In the genomic region with DNA sequence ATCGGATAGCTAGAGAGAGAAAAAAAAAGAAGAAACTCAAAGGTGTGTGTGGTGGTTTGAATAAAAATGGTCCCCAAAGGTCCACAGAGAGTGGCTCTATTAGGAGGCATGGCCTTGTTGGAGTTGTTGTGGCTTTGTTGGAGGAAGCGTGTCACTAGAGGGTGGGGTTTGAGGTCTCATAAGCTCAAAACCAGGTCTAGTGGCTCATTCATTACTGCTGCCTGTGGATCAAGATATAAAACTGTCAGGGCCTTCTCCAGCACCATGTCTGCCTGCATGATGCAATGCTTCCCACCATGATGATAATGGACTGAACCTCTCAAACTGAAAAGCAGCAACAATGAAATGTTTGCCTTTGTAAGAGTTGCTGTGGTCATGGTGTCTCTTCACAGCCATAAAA, we compare ENCODE assay signal across 25 mouse cellular contexts. TPM values are rescaled to one million over a fixed set of nuclear protein-coding genes. Genes with fewer than 3 reads are reported as not detected.
DNase-seq lines count a peak whose midpoint lies in the region; ATAC-seq and TF ChIP-seq lines count a peak whose summit lies in the region.
"Had no signal": no experiment of that assay in that cellular context is flagged by ENCODE, and none has a peak within 500 bp of the region (broad histone marks: within the 10 kb centered on the region; RNA-seq: fewer than 3 reads in every experiment).

No protein-coding gene starts in this region.

- no peak overlapping the region for H3K4me3 ChIP-seq in MEL (ENCODE audit: control insufficient read depth in 1 of 2, insufficient read depth in 1 of 2, low read depth in 2 of 2, low read length in 2 of 2)
- no peak overlapping the region for H3K4me3 ChIP-seq in heart, embryonic 10.5 days
- no peak overlapping the region for H3K4me3 ChIP-seq in kidney, embryonic 16.5 days (ENCODE audit: low read length)

- H3K4me2 ChIP-seq in kidney, embryonic 16.5 days (replicated peaks; ENCODE audit: low read depth, low read length), result no peak overlapping the region

- no peak for TF ChIP-seq RAD21 in MEL (IDR thresholded peaks at IDR 0.05; ENCODE audit: low read depth, low read length)

- TF ChIP-seq POLR2A in MEL (IDR thresholded peaks at IDR 0.05; ENCODE audit: control insufficient read depth in 1 of 2, insufficient read depth in 1 of 2, low read depth in 1 of 2, low read length in 2 of 2, poor library complexity in 1 of 2), result no peak

- intact Hi-C loops in left cerebral cortex, postnatal 4 days (cut with DNase I), result no loop called here

- H3K27me3 ChIP-seq in MEL (ENCODE audit: control insufficient read depth in 1 of 2, insufficient read depth in 2 of 2, low read length in 2 of 2), result no peaks in the 10 kb centered on the region
- H3K27me3 ChIP-seq in heart, embryonic 10.5 days (ENCODE audit: insufficient read depth, poor library complexity, severe bottlenecking), result no peaks in the 10 kb centered on the region
- no peaks in the 10 kb centered on the region for H3K27me3 ChIP-seq in kidney, embryonic 16.5 days (ENCODE audit: insufficient read depth, low read length)
- H3K27me3 ChIP-seq: CH12.LX, Patski had no signal

- H3K36me3 ChIP-seq in MEL (ENCODE audit: control insufficient read depth in 1 of 2, insufficient read depth in 2 of 2, low read length in 2 of 2), result peaks cover 0 to 10% of the 10 kb centered on the region in 2 experiments; a peak in 2 of 4 replicates
- H3K36me3 ChIP-seq in heart, embryonic 10.5 days, result peaks cover 40% of the 10 kb centered on the region
- H3K36me3 ChIP-seq in kidney, embryonic 16.5 days (ENCODE audit: insufficient read depth, low read length), result peaks cover 9% of the 10 kb centered on the region; the same call in 1 of the 2 replicates

- H3K79me2 ChIP-seq in MEL (ENCODE audit: control insufficient read depth, insufficient read depth, low read length, poor library complexity), result no peaks in the 10 kb centered on the region

- ATAC-seq in common myeloid progenitor, adult 5-6 weeks (replicated peaks; ENCODE audit: low read depth, poor library complexity, severe bottlenecking), result 0 out of 2 replicates have a peak, but pooled peaks have one; percentile 42
- ATAC-seq in megakaryocyte-erythroid progenitor cell, adult 5-6 weeks (replicated peaks; ENCODE audit: low FRiP score, low TSS enrichment, poor library complexity, severe bottlenecking), result 0 out of 2 replicates have a peak, but pooled peaks have one; percentile 36
- ATAC-seq in kidney, embryonic 16.5 days (ENCODE audit: low FRiP score, low TSS enrichment), result no peak
- no peak for ATAC-seq in cerebellum, adult (ENCODE audit: insufficient number of reproducible peaks, low FRiP score, low TSS enrichment)
- ATAC-seq: activated CD4-positive, CD25-positive, alpha-beta regulatory T cell, adult 4 months; CD4-positive, CD25-positive, alpha-beta regulatory T cell, adult 4 months; Patski had no signal

- TF ChIP-seq CTCF in MEL (IDR thresholded peaks at IDR 0.05 in 2 of 3, conservative IDR thresholded peaks at IDR 0.05 in 1 of 3; ENCODE audit: control insufficient read depth in 1 of 3, insufficient read depth in 1 of 3, low read depth in 2 of 3, low read length in 3 of 3, poor library complexity in 1 of 3, severe bottlenecking in 1 of 3), result no peak

- H3K9ac ChIP-seq in MEL (ENCODE audit: control insufficient read depth, low read depth, low read length, poor library complexity, severe bottlenecking), result no peak overlapping the region
- no peak overlapping the region for H3K9ac ChIP-seq in kidney, embryonic 16.5 days (replicated peaks; ENCODE audit: low read length)

- no peak overlapping the region for H3K27ac ChIP-seq in MEL (ENCODE audit: control insufficient read depth, low read depth, low read length)
- H3K27ac ChIP-seq in heart, embryonic 10.5 days, result no peak overlapping the region
- H3K27ac ChIP-seq in kidney, embryonic 16.5 days (ENCODE audit: low read length), result no peak overlapping the region

- peaks cover 3 to 12% of the 10 kb centered on the region in 2 experiments for H3K4me1 ChIP-seq in MEL (ENCODE audit: control insufficient read depth in 1 of 2, insufficient read depth in 2 of 2, low read length in 2 of 2)
- H3K4me1 ChIP-seq in heart, embryonic 10.5 days, result no peaks in the 10 kb centered on the region
- H3K4me1 ChIP-seq in kidney, embryonic 16.5 days (ENCODE audit: insufficient read depth, low read length), result no peaks in the 10 kb centered on the region

- WGBS in heart, embryonic 10.5 days, result 84% methylated on average over 2 of the region's 2 CpGs
- 95% methylated on average over 2 of the region's 2 CpGs for WGBS in kidney, embryonic 16.5 days

- DNase-seq in 416B (ENCODE audit: low read depth) (peak; percentile 87), MEL (ENCODE audit: low read depth, low spot score) (peak; percentile 52)
- DNase-seq in heart, embryonic 10.5 days (ENCODE audit: low spot score), result no peak
- no peak for DNase-seq in left cerebral cortex, postnatal 4 days
- DNase-seq: adrenal gland, adult 2 months; adrenal gland, adult 8-10 months; adrenal gland, postnatal 10 days; adrenal gland, postnatal 14 days; adrenal gland, postnatal 25 days; adrenal gland, postnatal 36 days; B cell, adult 2 months; cerebellum, adult 11 months; cerebellum, adult 11-12 months; cerebellum, adult 18-20 months; cerebellum, adult 2 months; cerebellum, adult 8-10 months had no signal

- TF ChIP-seq EP300 in MEL (IDR thresholded peaks at IDR 0.05; ENCODE audit: low read depth in 1 of 2, low read length in 2 of 2), result no peak; a peak in 1 of 4 replicates

- no peaks in the 10 kb centered on the region for H3K9me3 ChIP-seq in MEL (replicated peaks; ENCODE audit: insufficient read depth, low read length)
- H3K9me3 ChIP-seq in heart, embryonic 10.5 days, result no peaks in the 10 kb centered on the region
- H3K9me3 ChIP-seq in kidney, embryonic 16.5 days (ENCODE audit: low read length), result no peaks in the 10 kb centered on the region
- H3K9me3 ChIP-seq: G1E had no signal

TF ChIP-seq in MEL, 35 proteins besides CTCF, POLR2A, EP300 and RAD21:
- TF ChIP-seq RCOR1 (IDR thresholded peaks at IDR 0.05; ENCODE audit: low read depth, low read length), result no peak
- peak; percentile 13; the same call in 1 of the 2 replicates for TF ChIP-seq ETS1 (IDR thresholded peaks at IDR 0.05; ENCODE audit: low read depth, low read length)

RNA-seq across cellular contexts. Expression of a gene that starts 31.5 kb away (rescaled TPM):
- total RNA-seq in MEL (2012; rRNA removed), result 4.6 and 5.9 TPM in 2 replicates
- 10 to 100 TPM in 1 of 2 experiments, not detected in 1; 11.4 TPM for polyA plus RNA-seq in MEL (2012; ENCODE audit: insufficient read depth in 1 of 2, insufficient read length in 2 of 2, low read depth in 1 of 2, low replicate concordance in 2 of 2, missing spikeins in 1 of 2)
- 28.6 and 32.3 TPM in 2 replicates for total RNA-seq in common myeloid progenitor, adult 5-6 weeks (2017)
- 13.0 and 15.2 TPM in 2 replicates for total RNA-seq in megakaryocyte-erythroid progenitor cell, adult 5-6 weeks (2014; fragmentation: Nextera tagmentation)
- total RNA-seq in megakaryocyte-erythroid progenitor cell, adult 5-6 weeks (2017), result 16.8 and 24.5 TPM in 2 replicates
- polyA plus RNA-seq in heart, embryonic 10.5 days (2016; fragmentation: Nextera tagmentation; extraction: Ambion mirVana), result 46.7 and 52.1 TPM in 2 replicates
- 10 to 100 TPM; 29.5 to 31.6 TPM for total RNA-seq in left cerebral cortex, postnatal 4 days (2021)
- 64.9 and 67.9 TPM in 2 replicates for polyA plus RNA-seq in kidney, embryonic 16.5 days (2015; fragmentation: Nextera tagmentation; extraction: Ambion mirVana)

RNA-seq across cellular contexts. Expression of a gene that starts 32.6 kb away (rescaled TPM):
- total RNA-seq in MEL (2012; rRNA removed), result 126 and 132 TPM in 2 replicates
- polyA plus RNA-seq in MEL (2012; ENCODE audit: insufficient read depth in 1 of 2, insufficient read length in 2 of 2, low read depth in 1 of 2, low replicate concordance in 2 of 2, missing spikeins in 1 of 2), result 100 to 1,000 TPM in 1 of 2 experiments, not detected in 1; 184 TPM
- 55.2 and 62.9 TPM in 2 replicates for total RNA-seq in common myeloid progenitor, adult 5-6 weeks (2017)
- 85.5 and 155 TPM in 2 replicates for total RNA-seq in megakaryocyte-erythroid progenitor cell, adult 5-6 weeks (2014; fragmentation: Nextera tagmentation)
- 70.6 and 73.8 TPM in 2 replicates for total RNA-seq in megakaryocyte-erythroid progenitor cell, adult 5-6 weeks (2017)
- 150 and 155 TPM in 2 replicates for polyA plus RNA-seq in heart, embryonic 10.5 days (2016; fragmentation: Nextera tagmentation; extraction: Ambion mirVana)
- 10 to 100 TPM; 79.2 to 80.6 TPM for total RNA-seq in left cerebral cortex, postnatal 4 days (2021)
- 160 and 161 TPM in 2 replicates for polyA plus RNA-seq in kidney, embryonic 16.5 days (2015; fragmentation: Nextera tagmentation; extraction: Ambion mirVana)

RNA-seq across cellular contexts. Expression of a gene that starts 32.6 kb away (rescaled TPM):
- 20.1 and 20.2 TPM in 2 replicates for total RNA-seq in MEL (2012; rRNA removed)
- polyA plus RNA-seq in MEL (2012; ENCODE audit: insufficient read depth in 1 of 2, insufficient read length in 2 of 2, low read depth in 1 of 2, low replicate concordance in 2 of 2, missing spikeins in 1 of 2), result 10 to 100 TPM in 1 of 2 experiments, not detected in 1; 29.7 TPM
- 24.1 and 40.2 TPM in 2 replicates for total RNA-seq in common myeloid progenitor, adult 5-6 weeks (2017)
- 20.4 and 27.5 TPM in 2 replicates for total RNA-seq in megakaryocyte-erythroid progenitor cell, adult 5-6 weeks (2014; fragmentation: Nextera tagmentation)
- total RNA-seq in megakaryocyte-erythroid progenitor cell, adult 5-6 weeks (2017), result 23.6 and 26.2 TPM in 2 replicates
- polyA plus RNA-seq in heart, embryonic 10.5 days (2016; fragmentation: Nextera tagmentation; extraction: Ambion mirVana), result 35.1 and 44.7 TPM in 2 replicates
- total RNA-seq in left cerebral cortex, postnatal 4 days (2021), result 1 to 10 TPM; 3.0 to 4.5 TPM
- polyA plus RNA-seq in kidney, embryonic 16.5 days (2015; fragmentation: Nextera tagmentation; extraction: Ambion mirVana), result 40.5 and 42.1 TPM in 2 replicates

Comparison
In these comparisons a context has a peak if more than half of its experiments do, and no peak if none do; other contexts are left out.
1. DNase-seq: peak in 416B (single experiment) and MEL (single experiment); none in heart, embryonic 10.5 days (single experiment) and left cerebral cortex, postnatal 4 days (single experiment).
2. ATAC-seq: peak in common myeloid progenitor, adult 5-6 weeks (single experiment) and megakaryocyte-erythroid progenitor cell, adult 5-6 weeks (single experiment); none in kidney, embryonic 16.5 days (single experiment) and cerebellum, adult (single experiment).